Mouse (Mus musculus): ENCODE measurements at regions not wholly inside any gene's neighbourhood (a gene's known extent, or its start where the extent isn't known, plus 50 kb on each side); places are given as distances from the start of the nearest gene placed in this dataset.

- WGBS, result 90% methylated on average over 2 of the region's 2 CpGs
- DNase-seq (ENCODE audit: low spot score) (no peak), ATAC-seq (no peak)
- Histone ChIP-seq H3K4me1 (ENCODE audit: insufficient read depth, low read depth, low read length) (no peaks in the 10 kb centered on the region), H3K27ac (ENCODE audit: low read length) (no peak overlapping the region), H3K9me3 (ENCODE audit: low read length) (no peaks in the 10 kb centered on the region), H3K27me3 (replicated peaks; ENCODE audit: insufficient read depth, low read length) (no peaks in the 10 kb centered on the region), H3K4me2 (replicated peaks; ENCODE audit: low read depth, low read length) (no peak overlapping the region), H3K36me3 (ENCODE audit: insufficient read depth, low read length) (no peaks in the 10 kb centered on the region), H3K4me3 (ENCODE audit: low read depth, low read length) (no peak overlapping the region), H3K9ac (replicated peaks; ENCODE audit: low read depth) (no peak overlapping the region)
- TF ChIP-seq CTCF (IDR thresholded peaks at IDR 0.05), result peak; percentile 31
- no peak for TF ChIP-seq EP300 (IDR thresholded peaks at IDR 0.05)
These were observed 144.2 kb upstream of the Npy2r start for GRCm38 (mm10) chr3:82692131-82692530.

GRCm38 (mm10) chr3:82656159-82656874 lies 108.4 kb upstream of the Npy2r start:
- Histone ChIP-seq H3K27ac (ENCODE audit: low read length) (no peak overlapping the region), H3K4me2 (replicated peaks; ENCODE audit: low read depth, low read length) (no peak overlapping the region), H3K27me3 (replicated peaks; ENCODE audit: insufficient read depth, low read length) (no peaks in the 10 kb centered on the region), H3K4me1 (ENCODE audit: insufficient read depth, low read depth, low read length) (no peaks in the 10 kb centered on the region), H3K36me3 (ENCODE audit: insufficient read depth, low read length) (no peaks in the 10 kb centered on the region), H3K4me3 (ENCODE audit: low read depth, low read length) (no peak overlapping the region), H3K9me3 (ENCODE audit: low read length) (no peaks in the 10 kb centered on the region), H3K9ac (replicated peaks; ENCODE audit: low read depth) (no peak overlapping the region)
- no peak for DNase-seq (ENCODE audit: low spot score)
- TF ChIP-seq CTCF (IDR thresholded peaks at IDR 0.05) (no peak), EP300 (IDR thresholded peaks at IDR 0.05) (no peak)
- 83% methylated on average over 8 of the region's 8 CpGs for WGBS
- ATAC-seq, result no peak

GRCm38 (mm10) chr3:82652346-82652745 lies 104.5 kb upstream of the Npy2r start:
- Histone ChIP-seq H3K9me3 (ENCODE audit: low read length) (no peaks in the 10 kb centered on the region), H3K4me3 (ENCODE audit: low read depth, low read length) (no peak overlapping the region), H3K4me2 (replicated peaks; ENCODE audit: low read depth, low read length) (no peak overlapping the region), H3K27me3 (replicated peaks; ENCODE audit: insufficient read depth, low read length) (no peaks in the 10 kb centered on the region), H3K36me3 (ENCODE audit: insufficient read depth, low read length) (no peaks in the 10 kb centered on the region), H3K4me1 (ENCODE audit: insufficient read depth, low read depth, low read length) (no peaks in the 10 kb centered on the region), H3K27ac (ENCODE audit: low read length) (no peak overlapping the region), H3K9ac (replicated peaks; ENCODE audit: low read depth) (no peak overlapping the region)
- TF ChIP-seq EP300 (IDR thresholded peaks at IDR 0.05) (no peak), CTCF (IDR thresholded peaks at IDR 0.05) (no peak)
- WGBS, result 67% methylated on average over 2 of the region's 2 CpGs
- ATAC-seq (no peak), DNase-seq (ENCODE audit: low spot score) (no peak)

- Histone ChIP-seq H3K9me3 (ENCODE audit: low read length) (no peaks in the 10 kb centered on the region), H3K4me2 (replicated peaks; ENCODE audit: low read depth, low read length) (no peak overlapping the region), H3K4me1 (ENCODE audit: insufficient read depth, low read depth, low read length) (no peaks in the 10 kb centered on the region), H3K27ac (ENCODE audit: low read length) (no peak overlapping the region), H3K4me3 (ENCODE audit: low read depth, low read length) (no peak overlapping the region), H3K9ac (replicated peaks; ENCODE audit: low read depth) (no peak overlapping the region), H3K36me3 (ENCODE audit: insufficient read depth, low read length) (no peaks in the 10 kb centered on the region), H3K27me3 (replicated peaks; ENCODE audit: insufficient read depth, low read length) (no peaks in the 10 kb centered on the region)
- 54% methylated on average over 2 of the region's 2 CpGs for WGBS
- no peak for TF ChIP-seq CTCF (IDR thresholded peaks at IDR 0.05)
- TF ChIP-seq EP300 (IDR thresholded peaks at IDR 0.05), result peak; percentile 13; the same call in 1 of the 2 replicates
- ATAC-seq (peak; percentile 69), DNase-seq (ENCODE audit: low spot score) (peak; percentile 53)
These were observed 92.2 kb upstream of the Npy2r start for GRCm38 (mm10) chr3:82640052-82640451.

- Histone ChIP-seq H3K4me3 (ENCODE audit: low read depth, low read length) (no peak overlapping the region), H3K4me2 (replicated peaks; ENCODE audit: low read depth, low read length) (no peak overlapping the region), H3K27ac (ENCODE audit: low read length) (no peak overlapping the region), H3K9me3 (ENCODE audit: low read length) (no peaks in the 10 kb centered on the region), H3K4me1 (ENCODE audit: insufficient read depth, low read depth, low read length) (no peaks in the 10 kb centered on the region), H3K27me3 (replicated peaks; ENCODE audit: insufficient read depth, low read length) (no peaks in the 10 kb centered on the region), H3K9ac (replicated peaks; ENCODE audit: low read depth) (no peak overlapping the region), H3K36me3 (ENCODE audit: insufficient read depth, low read length) (no peaks in the 10 kb centered on the region)
- 14% methylated on average over 3 of the region's 3 CpGs for WGBS
- ATAC-seq (no peak), DNase-seq (ENCODE audit: low spot score) (no peak)
- TF ChIP-seq CTCF (IDR thresholded peaks at IDR 0.05) (no peak), EP300 (IDR thresholded peaks at IDR 0.05) (no peak)
These were observed 88.8 kb upstream of the Npy2r start for GRCm38 (mm10) chr3:82636666-82637065.

- no peaks in the 10 kb centered on the region for H3K27me3 ChIP-seq (replicated peaks; ENCODE audit: insufficient read depth, low read length)
- TF ChIP-seq EP300 (IDR thresholded peaks at IDR 0.05) (no peak), CTCF (IDR thresholded peaks at IDR 0.05) (no peak)
- no peak overlapping the region for H3K4me2 ChIP-seq (replicated peaks; ENCODE audit: low read depth, low read length)
- 65% methylated on average over 3 of the region's 3 CpGs for WGBS
- H3K27ac ChIP-seq (ENCODE audit: low read length), result no peak overlapping the region
- DNase-seq (ENCODE audit: low spot score), result no peak
- no peaks in the 10 kb centered on the region for H3K9me3 ChIP-seq (ENCODE audit: low read length)
- no peaks in the 10 kb centered on the region for H3K4me1 ChIP-seq (ENCODE audit: insufficient read depth, low read depth, low read length)
- no peak overlapping the region for H3K9ac ChIP-seq (replicated peaks; ENCODE audit: low read depth)
- no peaks in the 10 kb centered on the region for H3K36me3 ChIP-seq (ENCODE audit: insufficient read depth, low read length)
- H3K4me3 ChIP-seq (ENCODE audit: low read depth, low read length), result no peak overlapping the region
- no peak for ATAC-seq
These were observed 72.6 kb upstream of the Npy2r start for GRCm38 (mm10) chr3:82620418-82621003.
